Mouse (Mus musculus) effector memory CD4-positive, alpha-beta T cell, adult 7 months (primary cell): Measurements from ENCODE around the gene Mab21l2. TPM values are rescaled to one million over a fixed set of nuclear protein-coding genes. Genes with fewer than 3 reads are reported as not detected.

Experiments
- polyA plus RNA-seq: library from polyadenylated mRNA; unstranded; fragments of 100-300 nt; shearing (Covaris generic); gene quantifications from one replicate; pipeline ENCODE4 v1.2.1, GENCODE M21; 2017

Mab21l2 gene
- polyA plus RNA-seq = not detected

DNA sequence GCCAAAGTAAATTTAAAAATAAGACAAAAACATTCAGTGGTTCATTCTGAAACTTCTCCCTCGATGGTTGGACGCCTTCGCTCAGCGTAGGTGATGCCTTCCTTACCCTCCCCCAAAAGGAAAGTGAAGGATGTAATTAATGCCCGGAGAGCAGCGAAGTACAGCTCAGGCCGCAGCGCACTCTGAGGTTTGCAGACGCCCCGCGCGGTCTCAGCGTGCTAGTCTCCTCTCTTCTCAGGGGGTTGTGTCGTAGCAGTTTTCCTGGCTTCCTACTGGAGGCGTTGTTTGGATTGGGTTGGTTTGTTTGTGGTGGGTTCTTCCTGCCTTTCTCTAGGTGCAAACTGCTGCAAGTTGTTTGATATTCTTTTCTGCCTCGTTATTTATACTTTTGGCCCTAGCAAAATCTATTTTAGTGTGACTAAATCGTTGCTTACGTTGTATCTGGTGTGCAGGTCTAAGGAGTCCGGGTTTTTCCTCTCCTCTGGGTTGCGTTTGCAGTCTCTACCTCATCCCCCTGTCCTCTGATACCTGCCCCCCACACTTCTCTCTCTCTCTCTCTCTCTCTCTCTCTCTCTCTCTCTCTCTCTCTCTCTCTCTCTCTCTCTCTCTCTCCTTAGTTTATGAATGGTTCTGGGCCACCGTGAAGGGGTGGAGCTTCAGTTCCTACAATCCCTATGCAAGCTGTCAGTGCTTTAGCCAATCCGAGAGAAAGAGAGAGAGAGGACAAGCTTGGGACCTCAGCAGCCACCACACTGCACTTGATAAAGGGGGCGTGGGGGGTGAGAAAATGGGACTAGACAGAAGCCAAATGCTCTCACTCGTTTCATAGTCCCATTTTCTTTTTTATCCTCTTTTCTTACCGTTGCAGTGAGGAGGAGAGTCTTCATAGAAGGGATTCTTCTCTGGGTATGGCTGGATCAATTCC is at the start of gene Mab21l2:
Mab21l2 (minus strand) TSS at position 539 of the 925 bp plus-strand sequence.

